ENCODE assay signal across 10 mouse cellular contexts in genomic region chrX:52101940-52102339, GRCm38 (mm10).
"Had no signal": no experiment of that assay in that cellular context is flagged by ENCODE, and none has a peak within 500 bp of the region (broad histone marks: within the 10 kb centered on the region; RNA-seq: fewer than 3 reads in every experiment).

No protein-coding gene starts in this region.

- H3K27ac ChIP-seq: kidney, postnatal 0 days; limb, embryonic 12.5 days; midbrain, embryonic 10.5 days; midbrain, embryonic 15.5 days; neural tube, embryonic 12.5 days had no signal

- H3K4me2 ChIP-seq: limb, embryonic 12.5 days; midbrain, embryonic 15.5 days; neural tube, embryonic 12.5 days had no signal

- H3K36me3 ChIP-seq: limb, embryonic 12.5 days; midbrain, embryonic 10.5 days; midbrain, embryonic 15.5 days; neural tube, embryonic 12.5 days had no signal

- H3K27me3 ChIP-seq: midbrain, embryonic 15.5 days; neural tube, embryonic 12.5 days had no signal

- H3K9ac ChIP-seq: limb, embryonic 12.5 days; midbrain, embryonic 15.5 days; neural tube, embryonic 12.5 days had no signal

- H3K4me3 ChIP-seq: limb, embryonic 12.5 days; midbrain, embryonic 10.5 days; midbrain, embryonic 15.5 days; neural tube, embryonic 12.5 days had no signal

- H3K9me3 ChIP-seq: limb, embryonic 12.5 days; midbrain, embryonic 10.5 days; midbrain, embryonic 15.5 days; neural tube, embryonic 12.5 days had no signal

- ATAC-seq: midbrain, embryonic 15.5 days had no signal

- DNase-seq: kidney, adult 9 months; kidney, postnatal 36 days; layer of hippocampus, adult 9-11 months; layer of hippocampus, postnatal 36 days; thymus, postnatal 14 days had no signal

- H3K4me1 ChIP-seq: limb, embryonic 12.5 days; midbrain, embryonic 10.5 days; midbrain, embryonic 15.5 days; neural tube, embryonic 12.5 days had no signal
